Mouse (Mus musculus): ENCODE results near the gene Tdg. TPM values are rescaled to one million over a fixed set of nuclear protein-coding genes. Genes with fewer than 3 reads are reported as not detected.
A peak's percentile ranks its signal among the peaks of the same experiment; 100 is the strongest.

Gene Tdg
- polyA plus RNA-seq, 1 experiment from 2014 or later: 46.5 TPM

- 78% methylated on average over 3 of the region's 3 CpGs for WGBS
- TF ChIP-seq CTCF (IDR thresholded peaks at IDR 0.05) (no peak), EP300 (IDR thresholded peaks at IDR 0.05) (no peak)
- H3K4me2 ChIP-seq (replicated peaks; ENCODE audit: low read depth, low read length): no peak overlapping the region
- no peak for ATAC-seq
- H3K27me3 ChIP-seq (replicated peaks; ENCODE audit: insufficient read depth, low read length): no peaks in the 10 kb centered on the region
- H3K9ac ChIP-seq (replicated peaks; ENCODE audit: low read depth): no peak overlapping the region
- H3K4me3 ChIP-seq (ENCODE audit: low read depth, low read length): no peak overlapping the region
- H3K4me1 ChIP-seq (ENCODE audit: insufficient read depth, low read depth, low read length): no peaks in the 10 kb centered on the region
- H3K27ac ChIP-seq (ENCODE audit: low read length): no peak overlapping the region
- no peaks in the 10 kb centered on the region for H3K9me3 ChIP-seq (ENCODE audit: low read length)
- no peak for DNase-seq (ENCODE audit: low spot score)
- H3K36me3 ChIP-seq (ENCODE audit: insufficient read depth, low read length): no peaks in the 10 kb centered on the region
Observed at GRCm38 (mm10) chr10:82654581-82654980, 25.0 kb downstream of the Tdg start.

GRCm38 (mm10) chr10:82661820-82662219 lies 32.2 kb downstream of the Tdg start:
- Histone ChIP-seq H3K4me2 (replicated peaks; ENCODE audit: low read depth, low read length) (no peak overlapping the region), H3K36me3 (ENCODE audit: insufficient read depth, low read length) (no peaks in the 10 kb centered on the region), H3K4me1 (ENCODE audit: insufficient read depth, low read depth, low read length) (no peaks in the 10 kb centered on the region; the same call in 1 of the 2 replicates), H3K27me3 (replicated peaks; ENCODE audit: insufficient read depth, low read length) (no peaks in the 10 kb centered on the region), H3K27ac (ENCODE audit: low read length) (no peak overlapping the region), H3K9me3 (ENCODE audit: low read length) (no peaks in the 10 kb centered on the region), H3K4me3 (ENCODE audit: low read depth, low read length) (no peak overlapping the region), H3K9ac (replicated peaks; ENCODE audit: low read depth) (no peak overlapping the region)
- TF ChIP-seq CTCF (IDR thresholded peaks at IDR 0.05): no peak
- TF ChIP-seq EP300 (IDR thresholded peaks at IDR 0.05): no peak
- ATAC-seq (no peak), DNase-seq (ENCODE audit: low spot score) (no peak)
- 76% methylated on average over 8 of the region's 8 CpGs for WGBS

GRCm38 (mm10) chr10:82662267-82662990 lies 32.8 kb downstream of the Tdg start:
- Histone ChIP-seq H3K4me2 (replicated peaks; ENCODE audit: low read depth, low read length) (no peak overlapping the region), H3K36me3 (ENCODE audit: insufficient read depth, low read length) (no peaks in the 10 kb centered on the region), H3K9ac (replicated peaks; ENCODE audit: low read depth) (no peak overlapping the region), H3K27ac (ENCODE audit: low read length) (no peak overlapping the region), H3K4me1 (ENCODE audit: insufficient read depth, low read depth, low read length) (no peaks in the 10 kb centered on the region; the same call in 1 of the 2 replicates), H3K27me3 (replicated peaks; ENCODE audit: insufficient read depth, low read length) (no peaks in the 10 kb centered on the region), H3K4me3 (ENCODE audit: low read depth, low read length) (no peak overlapping the region), H3K9me3 (ENCODE audit: low read length) (no peaks in the 10 kb centered on the region)
- TF ChIP-seq EP300 (IDR thresholded peaks at IDR 0.05) (no peak), CTCF (IDR thresholded peaks at IDR 0.05) (no peak)
- no peak for ATAC-seq
- WGBS: 65% methylated on average over 14 of the region's 14 CpGs
- DNase-seq (ENCODE audit: low spot score): no peak

- H3K4me2 ChIP-seq (replicated peaks; ENCODE audit: low read depth, low read length): no peak overlapping the region
- H3K9ac ChIP-seq (replicated peaks; ENCODE audit: low read depth): no peak overlapping the region
- H3K9me3 ChIP-seq (ENCODE audit: low read length): no peaks in the 10 kb centered on the region
- no peaks in the 10 kb centered on the region for H3K27me3 ChIP-seq (replicated peaks; ENCODE audit: insufficient read depth, low read length)
- H3K4me1 ChIP-seq (ENCODE audit: insufficient read depth, low read depth, low read length): no peaks in the 10 kb centered on the region; the same call in 1 of the 2 replicates
- no peak overlapping the region for H3K27ac ChIP-seq (ENCODE audit: low read length)
- TF ChIP-seq EP300 (IDR thresholded peaks at IDR 0.05) (no peak), CTCF (IDR thresholded peaks at IDR 0.05) (no peak)
- ATAC-seq (no peak), DNase-seq (ENCODE audit: low spot score) (no peak)
- H3K4me3 ChIP-seq (ENCODE audit: low read depth, low read length): no peak overlapping the region
- no peaks in the 10 kb centered on the region for H3K36me3 ChIP-seq (ENCODE audit: insufficient read depth, low read length)
- WGBS: 84% methylated on average over 2 of the region's 2 CpGs
Observed at GRCm38 (mm10) chr10:82663289-82663688, 33.7 kb downstream of the Tdg start.

- no peak overlapping the region; the same call in 1 of the 2 replicates for H3K4me2 ChIP-seq (replicated peaks; ENCODE audit: low read depth, low read length)
- no peaks in the 10 kb centered on the region for H3K27me3 ChIP-seq (replicated peaks; ENCODE audit: insufficient read depth, low read length)
- DNase-seq (ENCODE audit: low spot score): no peak
- 60% methylated on average over 3 of the region's 3 CpGs for WGBS
- H3K4me1 ChIP-seq (ENCODE audit: insufficient read depth, low read depth, low read length): no peaks in the 10 kb centered on the region; the same call in 1 of the 2 replicates
- no peaks in the 10 kb centered on the region for H3K36me3 ChIP-seq (ENCODE audit: insufficient read depth, low read length)
- no peak for ATAC-seq
- H3K9me3 ChIP-seq (ENCODE audit: low read length): no peaks in the 10 kb centered on the region
- H3K27ac ChIP-seq (ENCODE audit: low read length): no peak overlapping the region
- H3K9ac ChIP-seq (replicated peaks; ENCODE audit: low read depth): no peak overlapping the region
- TF ChIP-seq CTCF (IDR thresholded peaks at IDR 0.05): no peak
- no peak for TF ChIP-seq EP300 (IDR thresholded peaks at IDR 0.05)
- no peak overlapping the region for H3K4me3 ChIP-seq (ENCODE audit: low read depth, low read length)
Observed at GRCm38 (mm10) chr10:82665951-82666350, 36.3 kb downstream of the Tdg start.

GRCm38 (mm10) chr10:82666436-82667234 lies 37.0 kb downstream of the Tdg start:
- H3K9ac ChIP-seq (replicated peaks; ENCODE audit: low read depth): no peak overlapping the region
- H3K36me3 ChIP-seq (ENCODE audit: insufficient read depth, low read length): no peaks in the 10 kb centered on the region
- no peaks in the 10 kb centered on the region for H3K27me3 ChIP-seq (replicated peaks; ENCODE audit: insufficient read depth, low read length)
- H3K4me3 ChIP-seq (ENCODE audit: low read depth, low read length): no peak overlapping the region
- WGBS: 11% methylated on average over 22 of the region's 22 CpGs
- TF ChIP-seq CTCF (IDR thresholded peaks at IDR 0.05) (peak; percentile 97), EP300 (IDR thresholded peaks at IDR 0.05) (no peak)
- H3K27ac ChIP-seq (ENCODE audit: low read length): no peak overlapping the region
- peak; percentile 93 for ATAC-seq
- H3K4me2 ChIP-seq (replicated peaks; ENCODE audit: low read depth, low read length): peak overlapping the region; percentile 40
- H3K4me1 ChIP-seq (ENCODE audit: insufficient read depth, low read depth, low read length): no peaks in the 10 kb centered on the region; the same call in 1 of the 2 replicates
- H3K9me3 ChIP-seq (ENCODE audit: low read length): no peaks in the 10 kb centered on the region
- DNase-seq (ENCODE audit: low spot score): peak; percentile 92

Measured in lung, postnatal 0 days (tissue).